Mouse (Mus musculus): Measurements from ENCODE around the gene H2al1g. TPM values are rescaled to one million over a fixed set of nuclear protein-coding genes. Genes with fewer than 3 reads are reported as not detected.

H2al1g gene
- not detected for total RNA-seq (2023)

GRCm38 (mm10) chrX:11317956-11318355 lies at the start of gene H2al1g:
Gene H2al1g, plus strand, starts transcription at chrX:11318256.

DNA sequence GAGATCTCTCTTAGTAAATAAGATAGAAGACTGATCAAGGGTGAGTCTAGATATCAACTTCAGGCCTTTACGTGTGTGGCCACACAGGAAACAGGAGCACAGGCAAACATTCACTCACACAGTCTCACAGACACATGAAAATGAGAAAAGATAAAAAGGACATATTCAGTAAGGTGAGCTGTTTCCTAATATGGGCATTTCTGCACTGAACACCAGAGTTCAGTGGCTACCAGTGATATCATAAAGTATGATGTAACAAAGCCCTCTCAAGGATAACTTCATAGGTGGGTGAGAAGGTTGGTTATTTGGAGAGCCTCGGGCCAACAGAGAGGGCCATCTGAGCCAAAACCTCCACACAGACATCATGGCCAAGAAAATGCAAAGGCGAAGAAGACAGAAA lies 19.1 kb upstream of the H2al1g start, which contains the start of gene H2al1a:
TSS of gene H2al1a (plus strand) at position 301 of the 400 bp plus-strand sequence.

DNA sequence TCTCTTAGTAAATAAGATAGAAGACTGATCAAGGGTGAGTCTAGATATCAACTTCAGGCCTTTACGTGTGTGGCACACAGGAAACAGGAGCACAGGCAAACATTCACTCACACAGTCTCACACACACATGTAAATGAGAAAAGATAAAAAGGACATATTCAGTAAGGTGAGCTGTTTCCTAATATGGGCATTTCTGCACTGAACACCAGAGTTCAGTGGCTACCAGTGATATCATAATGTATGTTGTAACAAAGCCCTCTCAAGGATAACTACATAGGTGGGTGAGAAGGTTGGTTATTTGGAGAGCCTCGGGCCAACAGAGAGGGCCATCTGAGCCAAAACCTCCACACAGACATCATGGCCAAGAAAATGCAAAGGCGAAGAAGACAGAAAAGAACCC lies 15.9 kb upstream of the H2al1g start, which contains the start of gene H2al1b:
TSS of gene H2al1b (plus strand) at position 301 of the 400 bp plus-strand sequence.

DNA sequence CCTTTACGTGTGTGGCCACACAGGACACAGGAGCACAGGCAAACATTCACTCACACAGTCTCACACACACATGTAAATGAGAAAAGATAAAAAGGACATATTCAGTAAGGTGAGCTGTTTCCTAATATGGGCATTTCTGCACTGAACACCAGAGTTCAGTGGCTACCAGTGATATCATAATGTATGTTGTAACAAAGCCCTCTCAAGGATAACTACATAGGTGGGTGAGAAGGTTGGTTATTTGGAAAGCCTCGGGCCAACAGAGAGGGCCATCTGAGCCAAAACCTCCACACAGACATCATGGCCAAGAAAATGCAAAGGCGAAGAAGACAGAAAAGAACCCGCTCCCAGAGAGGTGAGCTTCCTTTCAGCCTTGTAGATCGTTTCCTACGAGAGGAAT lies 12.7 kb upstream of the H2al1g start, which contains the start of gene H2al1c:
TSS of gene H2al1c (plus strand) at position 301 of the 400 bp plus-strand sequence.

GRCm38 (mm10) chrX:11308524-11308923 lies 9.5 kb upstream of the H2al1g start, which contains the start of gene H2al1d:
Gene H2al1d, plus strand, starts transcription at chrX:11308824.

DNA sequence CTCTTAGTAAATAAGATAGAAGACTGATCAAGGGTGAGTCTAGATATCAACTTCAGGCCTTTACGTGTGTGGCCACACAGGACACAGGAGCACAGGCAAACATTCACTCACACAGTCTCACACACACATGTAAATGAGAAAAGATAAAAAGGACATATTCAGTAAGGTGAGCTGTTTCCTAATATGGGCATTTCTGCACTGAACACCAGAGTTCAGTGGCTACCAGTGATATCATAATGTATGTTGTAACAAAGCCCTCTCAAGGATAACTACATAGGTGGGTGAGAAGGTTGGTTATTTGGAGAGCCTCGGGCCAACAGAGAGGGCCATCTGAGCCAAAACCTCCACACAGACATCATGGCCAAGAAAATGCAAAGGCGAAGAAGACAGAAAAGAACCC lies 6.4 kb upstream of the H2al1g start, which contains the start of gene H2al1e:
TSS of gene H2al1e (plus strand) at position 301 of the 400 bp plus-strand sequence.

DNA sequence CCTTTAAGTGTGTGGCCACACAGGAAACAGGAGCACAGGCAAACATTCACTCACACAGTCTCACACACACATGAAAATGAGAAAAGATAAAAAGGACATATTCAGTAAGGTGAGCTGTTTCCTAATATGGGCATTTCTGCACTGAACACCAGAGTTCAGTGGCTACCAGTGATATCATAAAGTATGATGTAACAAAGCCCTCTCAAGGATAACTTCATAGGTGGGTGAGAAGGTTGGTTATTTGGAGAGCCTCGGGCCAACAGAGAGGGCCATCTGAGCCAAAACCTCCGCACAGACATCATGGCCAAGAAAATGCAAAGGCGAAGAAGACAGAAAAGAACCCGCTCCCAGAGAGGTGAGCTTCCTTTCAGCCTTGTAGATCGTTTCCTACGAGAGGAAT lies 3.2 kb upstream of the H2al1g start, which contains the start of gene H2al1f:
TSS of gene H2al1f (plus strand) at position 301 of the 400 bp plus-strand sequence.

GRCm38 (mm10) chrX:11321192-11321591 lies 3.1 kb downstream of the H2al1g start, which contains the start of gene H2al1h:
Gene H2al1h, plus strand, starts transcription at chrX:11321492.

GRCm38 (mm10) chrX:11324359-11324758 lies 6.3 kb downstream of the H2al1g start, which contains the start of gene H2al1i:
Gene H2al1i, plus strand, starts transcription at chrX:11324659.

GRCm38 (mm10) chrX:11327522-11327921 lies 9.5 kb downstream of the H2al1g start, which contains the start of gene H2al1j:
Gene H2al1j, plus strand, starts transcription at chrX:11327822.

Other genes with a start within 250 kb of the H2al1g start
- not detected for gene H2al1a, start 19.0 kb upstream of the H2al1g start, total RNA-seq (2023)
- not detected for gene H2al1b, start 15.8 kb upstream of the H2al1g start, total RNA-seq (2023)
- not detected for gene H2al1c, start 12.6 kb upstream of the H2al1g start, total RNA-seq (2023)
- not detected for gene H2al1d, start 9.4 kb upstream of the H2al1g start, total RNA-seq (2023)
- gene H2al1e, start 6.3 kb upstream of the H2al1g start, total RNA-seq (2023) = not detected
- not detected for gene H2al1f, start 3.1 kb upstream of the H2al1g start, total RNA-seq (2023)
- not detected for gene H2al1h, start 3.2 kb downstream of the H2al1g start, total RNA-seq (2023)
- gene H2al1i, start 6.4 kb downstream of the H2al1g start, total RNA-seq (2023) = not detected
- not detected for gene H2al1j, start 9.6 kb downstream of the H2al1g start, total RNA-seq (2023)

Measured in CD4-positive naive resting alpha-beta T cell, adult 76 days (primary cell).